Mouse (Mus musculus) heart, adult 10 weeks (tissue): Measurements from ENCODE around the gene Zfp781. TPM values are rescaled to one million over a fixed set of nuclear protein-coding genes. Genes with fewer than 3 reads are reported as not detected.

ENCODE experiments used
- polyA plus RNA-seq: library from polyadenylated mRNA; stranded (reverse); fragments of 350-450 nt; fragmentation: Illumina TruSeq; extraction: RNeasy Lipid Tissue Mini Kit (QIAGEN cat#74804); gene quantifications from one replicate; pipeline ENCODE4 v1.2.3, GENCODE M21; 2014; ENCODE audit warnings: low read depth, low replicate concordance

The Zfp781 gene
- 0.50 TPM for polyA plus RNA-seq

DNA sequence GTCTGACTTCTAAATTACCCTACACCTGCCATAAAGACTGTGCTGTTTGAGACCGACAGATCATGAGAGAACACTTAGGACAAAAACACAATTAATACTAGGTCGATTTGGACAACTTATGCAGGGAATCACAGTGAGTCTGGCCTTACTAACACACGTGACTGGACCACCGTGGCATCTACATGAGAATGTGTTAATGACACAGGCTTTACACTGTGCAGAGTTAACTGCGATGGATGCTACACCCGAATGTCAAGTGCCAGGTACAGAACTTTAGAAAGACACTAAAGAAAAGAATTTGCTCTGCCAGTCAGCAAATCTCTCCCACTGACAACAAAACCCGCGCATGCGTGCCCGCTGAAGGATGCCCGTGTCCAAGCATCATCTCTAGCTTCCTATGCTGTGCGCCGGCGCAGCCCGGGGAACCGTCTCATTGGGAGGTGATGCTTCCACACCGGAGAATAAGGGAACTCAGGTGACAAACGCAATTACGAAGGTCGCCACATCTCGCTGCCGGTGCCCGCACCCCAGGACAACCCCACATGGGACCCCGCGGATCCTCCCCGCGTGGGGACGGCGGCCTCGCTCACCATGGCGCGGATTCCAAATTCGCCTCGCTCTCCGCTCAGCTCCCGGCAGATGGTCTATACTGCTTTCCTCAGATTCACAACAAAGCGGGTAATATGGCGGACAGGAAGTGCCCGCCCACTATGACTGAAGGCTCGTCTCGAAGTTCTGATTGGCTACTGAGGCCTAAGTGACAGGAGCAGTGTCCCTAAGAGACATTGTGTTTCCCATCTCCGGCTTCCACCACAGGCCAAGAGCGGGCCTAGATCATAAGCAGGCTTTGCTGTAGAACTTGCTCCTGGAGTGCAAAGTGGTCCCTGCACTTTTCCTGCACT lies at the start of gene Zfp781:
Gene Zfp781, minus strand, starts transcription at position 639 of the 902 bp plus-strand sequence.

DNA sequence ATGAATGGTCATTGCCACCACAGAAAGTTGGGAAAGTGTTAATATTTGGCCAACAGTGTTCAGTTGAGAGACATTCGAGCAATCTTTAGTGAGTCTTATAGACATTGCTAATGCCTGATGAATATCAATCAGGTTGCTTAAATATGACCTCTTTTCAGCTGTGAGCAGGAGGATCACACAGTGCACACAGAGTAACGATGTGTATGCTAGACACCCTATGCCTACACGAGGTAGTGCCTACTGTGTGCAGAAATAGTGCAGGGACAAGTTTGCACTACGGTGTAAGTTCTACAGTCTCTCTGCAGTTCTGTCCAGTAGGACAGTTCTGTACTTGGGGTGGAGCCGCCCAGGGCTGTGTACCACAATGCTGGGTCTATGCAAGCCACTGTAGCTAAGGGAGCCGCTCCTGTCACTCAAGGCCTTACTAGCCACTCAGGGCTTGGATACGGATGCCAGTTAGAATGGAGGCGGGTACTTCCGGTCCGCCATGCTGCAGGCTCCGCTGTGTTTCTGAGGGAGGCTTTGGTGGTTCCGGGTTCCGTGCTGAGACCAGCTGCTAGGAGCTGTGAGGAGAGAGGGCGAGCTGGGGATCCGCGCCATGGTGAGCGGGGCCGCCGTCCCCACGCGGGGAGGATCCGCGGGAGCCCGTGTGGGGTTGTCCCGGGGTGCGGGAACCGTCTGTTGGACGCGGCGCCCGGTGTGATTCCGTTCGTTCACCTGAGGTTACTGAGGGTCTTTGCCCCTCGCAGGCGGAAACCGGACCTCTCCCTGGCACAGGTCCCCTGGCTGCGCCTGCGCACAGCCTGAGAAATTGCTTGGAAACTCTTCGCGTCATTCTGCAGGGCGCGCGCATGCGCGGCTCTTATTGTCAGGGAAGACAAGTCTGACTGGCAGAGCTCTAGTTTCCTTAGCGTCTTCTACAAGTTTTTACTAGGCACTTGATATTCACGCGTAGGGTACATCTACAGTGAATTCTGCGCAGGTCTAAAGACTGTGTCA lies 66.6 kb downstream of the Zfp781 start, which contains the start of gene Gm32687:
Gene Gm32687, plus strand, starts transcription at position 526 of the 999 bp plus-strand sequence.

Other genes with a start within 250 kb of the Zfp781 start
- gene Zfp433, start 225.7 kb downstream of the Zfp781 start, polyA plus RNA-seq, result 4.7 TPM
- gene Gm3055, start 159.3 kb downstream of the Zfp781 start, polyA plus RNA-seq, result 3.5 TPM
- 0.68 TPM for gene Gm4767, start 118.3 kb downstream of the Zfp781 start, polyA plus RNA-seq
- gene Gm32687, start 66.5 kb downstream of the Zfp781 start, polyA plus RNA-seq, result 2.2 TPM
- 4.4 TPM for gene Zfp873, start 117.6 kb upstream of the Zfp781 start, polyA plus RNA-seq
- 1.1 TPM for gene BC024063, start 152.9 kb upstream of the Zfp781 start, polyA plus RNA-seq
- gene AU041133, start 197.5 kb upstream of the Zfp781 start, polyA plus RNA-seq, result 2.4 TPM